8 mouse cellular contexts compared by ENCODE assay signal in genomic region chr5:28093874-28094273, GRCm38 (mm10). TPM values are rescaled to one million over a fixed set of nuclear protein-coding genes. Genes with fewer than 3 reads are reported as not detected.
DNase-seq lines count a peak whose midpoint lies in the region; ATAC-seq and TF ChIP-seq lines count a peak whose summit lies in the region.

No protein-coding gene starts in this region.

- peak; percentile 52 for DNase-seq in c-Kit-negative CD71-positive TER-119-positive erythroid progenitor cells, embryonic 14.5 days (ENCODE audit: low read depth, low spot score)
- peak; percentile 92 for DNase-seq in hindbrain, embryonic 11.5 days (ENCODE audit: low spot score)
- peak; percentile 67 for DNase-seq in layer of hippocampus, adult 9-10 months (ENCODE audit: low spot score)
- DNase-seq in lung, postnatal 14 days: peak; percentile 92
- peak; percentile 89 for DNase-seq in retina, embryonic 14.5 days (ENCODE audit: low spot score)
- DNase-seq in thymus, postnatal 25 days: peak; percentile 71

- TF ChIP-seq CTCF in E14TG2a.4 (conservative IDR thresholded peaks at IDR 0.05; ENCODE audit: low read length): peak; percentile 80

- peak; percentile 80 for ATAC-seq in forebrain, embryonic 13.5 days
- ATAC-seq in hindbrain, embryonic 11.5 days (ENCODE audit: low FRiP score): peak; percentile 73

- no peaks in the 10 kb centered on the region; the same call in 1 of the 2 replicates for H3K4me1 ChIP-seq in E14TG2a.4 (replicated peaks; ENCODE audit: low read depth, low read length)
- no peaks in the 10 kb centered on the region for H3K4me1 ChIP-seq in forebrain, embryonic 13.5 days
- no peaks in the 10 kb centered on the region for H3K4me1 ChIP-seq in hindbrain, embryonic 11.5 days (replicated peaks; ENCODE audit: control insufficient read depth, insufficient read depth, low read length)

- H3K4me2 ChIP-seq in forebrain, embryonic 13.5 days: no peak overlapping the region
- no peak overlapping the region for H3K4me2 ChIP-seq in hindbrain, embryonic 11.5 days (replicated peaks; ENCODE audit: low read depth, low read length)

- no peaks in the 10 kb centered on the region for H3K36me3 ChIP-seq in E14TG2a.4 (ENCODE audit: insufficient read depth, low read length)
- H3K36me3 ChIP-seq in forebrain, embryonic 13.5 days (ENCODE audit: poor library complexity, severe bottlenecking): no peaks in the 10 kb centered on the region
- no peaks in the 10 kb centered on the region for H3K36me3 ChIP-seq in hindbrain, embryonic 11.5 days (ENCODE audit: control insufficient read depth, insufficient read depth, low read length)

- H3K27ac ChIP-seq in forebrain, embryonic 13.5 days: no peak overlapping the region
- no peak overlapping the region for H3K27ac ChIP-seq in hindbrain, embryonic 11.5 days (ENCODE audit: low read depth, low read length)

- WGBS in forebrain, embryonic 13.5 days: 14% methylated on average over 4 of the region's 4 CpGs
- WGBS in hindbrain, embryonic 11.5 days: 23% methylated on average over 4 of the region's 4 CpGs

- H3K27me3 ChIP-seq in E14TG2a.4 (ENCODE audit: insufficient read depth, low read length): no peaks in the 10 kb centered on the region
- 0 out of 2 replicates have a peak, but pooled peaks cover 3% of the 10 kb centered on the region for H3K27me3 ChIP-seq in forebrain, embryonic 13.5 days
- H3K27me3 ChIP-seq in hindbrain, embryonic 11.5 days (ENCODE audit: control insufficient read depth, insufficient read depth, low read length): no peaks in the 10 kb centered on the region

- H3K9ac ChIP-seq in forebrain, embryonic 13.5 days: no peak overlapping the region
- H3K9ac ChIP-seq in hindbrain, embryonic 11.5 days (ENCODE audit: low read depth, low read length): no peak overlapping the region

- no peak overlapping the region for H3K4me3 ChIP-seq in E14TG2a.4 (replicated peaks; ENCODE audit: low read length)
- no peak overlapping the region for H3K4me3 ChIP-seq in forebrain, embryonic 13.5 days
- no peak overlapping the region for H3K4me3 ChIP-seq in hindbrain, embryonic 11.5 days (ENCODE audit: low read depth, low read length)

- no peaks in the 10 kb centered on the region for H3K9me3 ChIP-seq in E14TG2a.4 (ENCODE audit: low read length)
- no peaks in the 10 kb centered on the region for H3K9me3 ChIP-seq in forebrain, embryonic 13.5 days (replicated peaks)
- H3K9me3 ChIP-seq in hindbrain, embryonic 11.5 days (ENCODE audit: control insufficient read depth, low read length): no peaks in the 10 kb centered on the region

RNA-seq across cellular contexts. Expression of gene Insig1, which starts 22.7 kb away (rescaled TPM):
- polyA plus RNA-seq in forebrain, embryonic 13.5 days (2015; fragmentation: Nextera tagmentation; extraction: Ambion mirVana): 83.6 and 84.4 TPM in 2 replicates
- polyA plus RNA-seq in hindbrain, embryonic 11.5 days (2014; fragmentation: Nextera tagmentation; extraction: Ambion mirVana): 118 and 128 TPM in 2 replicates
